Mouse (Mus musculus): Measurements from ENCODE around the gene Bnipl. TPM values are rescaled to one million over a fixed set of nuclear protein-coding genes. Genes with fewer than 3 reads are reported as not detected.
A peak's percentile ranks its signal among the peaks of the same experiment; 100 is the strongest.
"Not testable (repeated sequence)": the region's sequence is repeated elsewhere in the genome, so short reads cannot be mapped to it uniquely, and the experiment has no call there.

The Bnipl gene
- polyA plus RNA-seq, 1 experiment from 2014 or later = 1.1 TPM

GRCm38 (mm10) chr3:95217255-95218134 lies 33.5 kb downstream of the Bnipl start, which contains the start of gene Gabpb2:
Gene Gabpb2, minus strand, starts transcription at chr3:95217916.
- Histone ChIP-seq H3K9me3 (replicated peaks) (no peaks in the 10 kb centered on the region), H3K36me3 (peaks cover 47% of the 10 kb centered on the region), H3K9ac (peak within 1 kb of the TSS; percentile 85), H3K27ac (peak within 1 kb of the TSS; percentile 98), H3K27me3 (no peaks in the 10 kb centered on the region), H3K4me1 (0 out of 2 replicates have a peak, but pooled peaks cover 13% of the 10 kb centered on the region), H3K4me3 (peak within 1 kb of the TSS; percentile 75), H3K4me2 (replicated peaks) (peak within 1 kb of the TSS; percentile 60)
- ATAC-seq (ENCODE audit: low FRiP score) = peak; percentile 91
- WGBS = under 1% methylated on average over 55 of the region's 56 CpGs

GRCm38 (mm10) chr3:95216655-95217254 lies 34.2 kb downstream of the Bnipl start:
- H3K36me3 ChIP-seq = peaks cover 43% of the 10 kb centered on the region
- peak; percentile 45; the same call in 1 of the 2 replicates for ATAC-seq (ENCODE audit: low FRiP score)

GRCm38 (mm10) chr3:95213609-95213975 lies 37.4 kb downstream of the Bnipl start:
- no peak overlapping the region for H3K4me2 ChIP-seq (replicated peaks)
- 92% methylated on average over 1 of the region's 1 CpGs for WGBS
- no peaks in the 10 kb centered on the region for H3K27me3 ChIP-seq
- H3K27ac ChIP-seq = no peak overlapping the region
- no peaks in the 10 kb centered on the region for H3K9me3 ChIP-seq (replicated peaks)
- H3K4me3 ChIP-seq = no peak overlapping the region
- ATAC-seq (ENCODE audit: low FRiP score) = no peak
- 0 out of 2 replicates have a peak, but pooled peaks cover 13% of the 10 kb centered on the region for H3K4me1 ChIP-seq
- H3K9ac ChIP-seq = no peak overlapping the region
- H3K36me3 ChIP-seq = peaks cover 21% of the 10 kb centered on the region; the same call in 1 of the 2 replicates

More at GRCm38 (mm10) chr3:95216655-95217254, 34.2 kb downstream of the Bnipl start:
- H3K27me3 ChIP-seq = no peaks in the 10 kb centered on the region
- H3K4me1 ChIP-seq = 0 out of 2 replicates have a peak, but pooled peaks cover 13% of the 10 kb centered on the region
- WGBS = 26% methylated on average over 4 of the region's 4 CpGs
- peak overlapping the region; percentile 60 for H3K4me2 ChIP-seq (replicated peaks)
- peak overlapping the region; percentile 98 for H3K27ac ChIP-seq
- H3K4me3 ChIP-seq = peak overlapping the region; percentile 75
- peak overlapping the region; percentile 85 for H3K9ac ChIP-seq
- H3K9me3 ChIP-seq (replicated peaks) = no peaks in the 10 kb centered on the region

GRCm38 (mm10) chr3:95212889-95213608 lies 37.9 kb downstream of the Bnipl start:
- not testable (repeated sequence) for H3K27ac ChIP-seq
- 82% methylated on average over 10 of the region's 10 CpGs for WGBS

GRCm38 (mm10) chr3:95210585-95210984 lies 40.4 kb downstream of the Bnipl start:
- Histone ChIP-seq H3K4me1 (no peaks in the 10 kb centered on the region), H3K36me3 (peaks cover 37% of the 10 kb centered on the region), H3K9ac (no peak overlapping the region), H3K4me2 (replicated peaks) (no peak overlapping the region), H3K27me3 (no peaks in the 10 kb centered on the region), H3K9me3 (replicated peaks) (no peaks in the 10 kb centered on the region), H3K27ac (no peak overlapping the region), H3K4me3 (no peak overlapping the region)
- WGBS = 67% methylated on average over 2 of the region's 2 CpGs
- ATAC-seq (ENCODE audit: low FRiP score) = no peak

More at GRCm38 (mm10) chr3:95212889-95213608, 37.9 kb downstream of the Bnipl start:
- H3K27me3 ChIP-seq; H3K9me3 ChIP-seq (replicated peaks); H3K4me1 ChIP-seq; H3K4me3 ChIP-seq; H3K9ac ChIP-seq; ATAC-seq (ENCODE audit: low FRiP score); H3K4me2 ChIP-seq (replicated peaks): not testable (repeated sequence)
- H3K36me3 ChIP-seq = peaks cover 24% of the 10 kb centered on the region; the same call in 1 of the 2 replicates

- Histone ChIP-seq H3K27ac (no peak overlapping the region), H3K36me3 (peaks cover 47% of the 10 kb centered on the region), H3K9ac (no peak overlapping the region), H3K4me2 (replicated peaks) (no peak overlapping the region), H3K9me3 (replicated peaks) (no peaks in the 10 kb centered on the region), H3K4me3 (no peak overlapping the region), H3K4me1 (no peaks in the 10 kb centered on the region), H3K27me3 (no peaks in the 10 kb centered on the region)
- WGBS = 89% methylated on average over 4 of the region's 4 CpGs
- no peak for ATAC-seq (ENCODE audit: low FRiP score)
These were observed 42.7 kb downstream of the Bnipl start for GRCm38 (mm10) chr3:95208286-95208685.

GRCm38 (mm10) chr3:95203880-95204279 lies 47.1 kb downstream of the Bnipl start:
- H3K4me1 ChIP-seq = no peaks in the 10 kb centered on the region
- peaks cover 79% of the 10 kb centered on the region for H3K36me3 ChIP-seq
- WGBS = 94% methylated on average over 6 of the region's 6 CpGs
- ATAC-seq (ENCODE audit: low FRiP score) = no peak
- H3K4me2 ChIP-seq (replicated peaks) = no peak overlapping the region
- no peak overlapping the region for H3K4me3 ChIP-seq
- no peaks in the 10 kb centered on the region for H3K9me3 ChIP-seq (replicated peaks)
- no peak overlapping the region for H3K27ac ChIP-seq
- H3K9ac ChIP-seq = no peak overlapping the region
- H3K27me3 ChIP-seq = no peaks in the 10 kb centered on the region

GRCm38 (mm10) chr3:95200562-95200961 lies 50.4 kb downstream of the Bnipl start:
- 95% methylated on average over 2 of the region's 2 CpGs for WGBS

GRCm38 (mm10) chr3:95200132-95200531 lies 50.9 kb downstream of the Bnipl start:
- Histone ChIP-seq H3K4me2 (replicated peaks) (no peak overlapping the region), H3K36me3 (peaks cover 72% of the 10 kb centered on the region), H3K27ac (no peak overlapping the region), H3K4me3 (no peak overlapping the region), H3K9me3 (replicated peaks) (no peaks in the 10 kb centered on the region), H3K27me3 (no peaks in the 10 kb centered on the region), H3K4me1 (no peaks in the 10 kb centered on the region), H3K9ac (no peak overlapping the region)
- ATAC-seq (ENCODE audit: low FRiP score) = no peak
- WGBS = 85% methylated on average over 7 of the region's 7 CpGs

More at GRCm38 (mm10) chr3:95200562-95200961, 50.4 kb downstream of the Bnipl start:
- no peak overlapping the region for H3K27ac ChIP-seq
- no peaks in the 10 kb centered on the region for H3K9me3 ChIP-seq (replicated peaks)
- peaks cover 75% of the 10 kb centered on the region for H3K36me3 ChIP-seq
- no peak overlapping the region for H3K4me2 ChIP-seq (replicated peaks)
- H3K27me3 ChIP-seq = no peaks in the 10 kb centered on the region
- no peaks in the 10 kb centered on the region for H3K4me1 ChIP-seq
- no peak overlapping the region for H3K9ac ChIP-seq
- H3K4me3 ChIP-seq = no peak overlapping the region
- no peak for ATAC-seq (ENCODE audit: low FRiP score)

- no peak overlapping the region for H3K9ac ChIP-seq
- H3K27ac ChIP-seq = no peak overlapping the region
- H3K27me3 ChIP-seq = no peaks in the 10 kb centered on the region
- H3K36me3 ChIP-seq = peaks cover 70% of the 10 kb centered on the region
- H3K9me3 ChIP-seq (replicated peaks) = no peaks in the 10 kb centered on the region
- no peak overlapping the region for H3K4me3 ChIP-seq
- 79% methylated on average over 1 of the region's 1 CpGs for WGBS
- no peaks in the 10 kb centered on the region for H3K4me1 ChIP-seq
- H3K4me2 ChIP-seq (replicated peaks) = no peak overlapping the region
- no peak for ATAC-seq (ENCODE audit: low FRiP score)
These were observed 51.9 kb downstream of the Bnipl start for GRCm38 (mm10) chr3:95199101-95199500.

GRCm38 (mm10) chr3:95195772-95196171 lies 55.2 kb downstream of the Bnipl start:
- 92% methylated on average over 2 of the region's 2 CpGs for WGBS
- no peak overlapping the region for H3K4me2 ChIP-seq (replicated peaks)

GRCm38 (mm10) chr3:95194721-95195135 lies 56.3 kb downstream of the Bnipl start:
- Histone ChIP-seq H3K4me1 (no peaks in the 10 kb centered on the region), H3K9me3 (replicated peaks) (no peaks in the 10 kb centered on the region), H3K27me3 (no peaks in the 10 kb centered on the region), H3K4me3 (no peak overlapping the region), H3K9ac (no peak overlapping the region), H3K36me3 (peaks cover 58% of the 10 kb centered on the region), H3K4me2 (replicated peaks) (no peak overlapping the region), H3K27ac (no peak overlapping the region)
- 89% methylated on average over 6 of the region's 6 CpGs for WGBS
- no peak for ATAC-seq (ENCODE audit: low FRiP score)

More at GRCm38 (mm10) chr3:95195772-95196171, 55.2 kb downstream of the Bnipl start:
- H3K4me1 ChIP-seq = no peaks in the 10 kb centered on the region
- no peaks in the 10 kb centered on the region for H3K27me3 ChIP-seq
- H3K4me3 ChIP-seq = no peak overlapping the region
- H3K9me3 ChIP-seq (replicated peaks) = no peaks in the 10 kb centered on the region
- no peak overlapping the region for H3K27ac ChIP-seq
- H3K36me3 ChIP-seq = peaks cover 60% of the 10 kb centered on the region
- H3K9ac ChIP-seq = no peak overlapping the region
- ATAC-seq (ENCODE audit: low FRiP score) = no peak

Measured in hindbrain, embryonic 12.5 days (tissue).